ENCODE assay signal across 7 mouse cellular contexts in the genomic region with DNA sequence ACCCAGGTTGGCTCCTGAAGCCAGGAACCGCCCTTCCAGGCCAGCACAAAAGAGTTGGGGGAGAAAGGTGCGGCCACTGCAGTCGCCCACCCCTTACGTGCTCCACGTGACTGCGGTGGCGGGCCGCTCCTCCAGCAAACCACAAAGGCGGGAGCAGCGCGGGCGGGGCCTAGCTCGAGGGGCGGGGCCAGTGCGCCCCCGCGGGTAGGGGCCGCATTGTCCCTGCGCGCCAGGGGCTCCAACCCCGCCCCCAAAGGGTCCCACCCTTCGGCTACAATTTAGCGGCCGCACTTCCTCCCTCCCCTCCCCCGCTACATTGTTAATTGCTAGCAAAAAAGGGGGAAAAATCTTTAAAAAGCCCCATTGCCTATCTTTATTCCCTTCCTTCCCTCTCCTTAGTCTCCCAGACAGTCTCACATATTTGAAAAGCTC. TPM values are rescaled to one million over a fixed set of nuclear protein-coding genes. Genes with fewer than 3 reads are reported as not detected.
DNase-seq lines count a peak whose midpoint lies in the region; ATAC-seq lines count a peak whose summit lies in the region.

No protein-coding gene starts in this region.

- H3K4me1 ChIP-seq in hindbrain, embryonic 16.5 days (ENCODE audit: control insufficient read depth, insufficient read depth, low read depth, low read length) = peaks cover 38% of the 10 kb centered on the region

- peak overlapping the region; percentile 77 for H3K4me3 ChIP-seq in hindbrain, embryonic 16.5 days (ENCODE audit: low read length)

- H3K9ac ChIP-seq in hindbrain, embryonic 16.5 days (ENCODE audit: low read depth, low read length) = peak overlapping the region; percentile 96

- H3K27me3 ChIP-seq in hindbrain, embryonic 16.5 days (replicated peaks; ENCODE audit: control insufficient read depth, insufficient read depth, low read length) = no peaks in the 10 kb centered on the region

- H3K27ac ChIP-seq in hindbrain, embryonic 16.5 days (ENCODE audit: low read depth, low read length) = peak overlapping the region; percentile 95

- peaks cover 27% of the 10 kb centered on the region for H3K36me3 ChIP-seq in hindbrain, embryonic 16.5 days (ENCODE audit: control insufficient read depth, insufficient read depth, low read length)

- peak; percentile 98 for DNase-seq in ZHBTc4 (ENCODE audit: low read depth, low spot score)
- peak; percentile 77 to 87 for DNase-seq in cerebellum, postnatal 25 days
- peak; percentile 82 for DNase-seq in gastrocnemius, adult 18-20 months (ENCODE audit: low spot score)
- DNase-seq in left cerebral cortex, postnatal 14 days (ENCODE audit: low spot score in 2 of 2) = peak; percentile 81 to 87
- DNase-seq in right cerebral cortex, postnatal 4 days = peak; percentile 87

- peak; percentile 21 for ATAC-seq in hindbrain, embryonic 16.5 days
- peak; percentile 19 for ATAC-seq in megakaryocyte progenitor cell, adult 5-6 weeks (replicated peaks; ENCODE audit: poor library complexity)

- no peaks in the 10 kb centered on the region for H3K9me3 ChIP-seq in hindbrain, embryonic 16.5 days (ENCODE audit: control insufficient read depth, low read length)

- intact Hi-C loops in left cerebral cortex, postnatal 14 days (cut with DNase I) = loop anchor here (2.0 kb wide), 2 partner anchors 30 to 80 kb away; a partner anchor contains a TSS

- 0% methylated on average over 3 of the region's 25 CpGs for WGBS in hindbrain, embryonic 16.5 days

- peak overlapping the region; percentile 74 for H3K4me2 ChIP-seq in hindbrain, embryonic 16.5 days (ENCODE audit: low read length)

RNA-seq across cellular contexts. Expression of a gene that starts 1.1 kb away (rescaled TPM):
- total RNA-seq in gastrocnemius, adult 18-20 months (2021) = 10 to 100 TPM; 25.7 to 34.7 TPM
- 1,705 and 1,762 TPM in 2 replicates for polyA plus RNA-seq in hindbrain, embryonic 16.5 days (2015; fragmentation: Nextera tagmentation; extraction: Ambion mirVana)
- 100 to 1,000 TPM; 771 to 797 TPM for total RNA-seq in left cerebral cortex, postnatal 14 days (2021)
- total RNA-seq in megakaryocyte progenitor cell, adult 5-6 weeks (2015) = 871 and 938 TPM in 2 replicates
- 947 and 991 TPM in 2 replicates for total RNA-seq in megakaryocyte progenitor cell, adult 5-6 weeks (2017)

RNA-seq across cellular contexts. Expression of a gene that starts 4.3 kb away (rescaled TPM):
- 1 to 10 TPM; 4.2 to 6.7 TPM for total RNA-seq in gastrocnemius, adult 18-20 months (2021)
- 9.3 and 11.2 TPM in 2 replicates for polyA plus RNA-seq in hindbrain, embryonic 16.5 days (2015; fragmentation: Nextera tagmentation; extraction: Ambion mirVana)
- total RNA-seq in left cerebral cortex, postnatal 14 days (2021) = 10 to 100 TPM; 10.7 to 14.6 TPM
- total RNA-seq in megakaryocyte progenitor cell, adult 5-6 weeks (2015) = 77.6 and 77.8 TPM in 2 replicates
- 17.5 and 17.6 TPM in 2 replicates for total RNA-seq in megakaryocyte progenitor cell, adult 5-6 weeks (2017)

RNA-seq across cellular contexts. Expression of a gene that starts 14.0 kb away (rescaled TPM):
- total RNA-seq in gastrocnemius, adult 18-20 months (2021) = 10 to 100 TPM; 58.1 to 61.3 TPM
- 131 and 150 TPM in 2 replicates for polyA plus RNA-seq in hindbrain, embryonic 16.5 days (2015; fragmentation: Nextera tagmentation; extraction: Ambion mirVana)
- 100 to 1,000 TPM; 153 to 168 TPM for total RNA-seq in left cerebral cortex, postnatal 14 days (2021)
- total RNA-seq in megakaryocyte progenitor cell, adult 5-6 weeks (2015) = 52.9 and 58.3 TPM in 2 replicates
- total RNA-seq in megakaryocyte progenitor cell, adult 5-6 weeks (2017) = 65.1 and 74.4 TPM in 2 replicates

RNA-seq across cellular contexts. Expression of a gene that starts 15.5 kb away (rescaled TPM):
- total RNA-seq in gastrocnemius, adult 18-20 months (2021) = 1 to 10 TPM; 7.1 to 8.0 TPM
- polyA plus RNA-seq in hindbrain, embryonic 16.5 days (2015; fragmentation: Nextera tagmentation; extraction: Ambion mirVana) = 14.5 and 17.2 TPM in 2 replicates
- total RNA-seq in left cerebral cortex, postnatal 14 days (2021) = 1 to 10 TPM; 5.4 to 5.7 TPM
- total RNA-seq in megakaryocyte progenitor cell, adult 5-6 weeks (2015) = 28.1 and 41.7 TPM in 2 replicates
- total RNA-seq in megakaryocyte progenitor cell, adult 5-6 weeks (2017) = 24.6 and 33.1 TPM in 2 replicates

RNA-seq across cellular contexts. Expression of a gene that starts 24.1 kb away (rescaled TPM):
- 1 to 10 TPM in 1 of 2 experiments, under 1 TPM in 1; 0.68 to 1.5 TPM for total RNA-seq in gastrocnemius, adult 18-20 months (2021)
- polyA plus RNA-seq in hindbrain, embryonic 16.5 days (2015; fragmentation: Nextera tagmentation; extraction: Ambion mirVana) = 20.8 and 22.3 TPM in 2 replicates
- total RNA-seq in left cerebral cortex, postnatal 14 days (2021) = 1 to 10 TPM; 5.1 TPM
- 47.4 and 64.5 TPM in 2 replicates for total RNA-seq in megakaryocyte progenitor cell, adult 5-6 weeks (2015)
- 43.1 and 50.1 TPM in 2 replicates for total RNA-seq in megakaryocyte progenitor cell, adult 5-6 weeks (2017)

Comparison
In these comparisons a context has a peak if more than half of its experiments do, and no peak if none do; other contexts are left out.
1. Peak in every context shown above with its lines: DNase-seq, ATAC-seq, H3K4me3 ChIP-seq and H3K27ac ChIP-seq.
2. RNA of a gene that starts 1.1 kb away (total RNA-seq): 871 to 991 TPM in megakaryocyte progenitor cell, adult 5-6 weeks and 771 to 797 TPM in left cerebral cortex, postnatal 14 days; 25.7 to 34.7 TPM in gastrocnemius, adult 18-20 months; every median in the first group is over 10 times any median in the second.